Mouse (Mus musculus): ENCODE results near the gene Pheta1. TPM values are rescaled to one million over a fixed set of nuclear protein-coding genes. Genes with fewer than 3 reads are reported as not detected.

Pheta1 gene
- polyA plus RNA-seq, 1 experiment from 2014 or later, result 3.7 TPM

DNA sequence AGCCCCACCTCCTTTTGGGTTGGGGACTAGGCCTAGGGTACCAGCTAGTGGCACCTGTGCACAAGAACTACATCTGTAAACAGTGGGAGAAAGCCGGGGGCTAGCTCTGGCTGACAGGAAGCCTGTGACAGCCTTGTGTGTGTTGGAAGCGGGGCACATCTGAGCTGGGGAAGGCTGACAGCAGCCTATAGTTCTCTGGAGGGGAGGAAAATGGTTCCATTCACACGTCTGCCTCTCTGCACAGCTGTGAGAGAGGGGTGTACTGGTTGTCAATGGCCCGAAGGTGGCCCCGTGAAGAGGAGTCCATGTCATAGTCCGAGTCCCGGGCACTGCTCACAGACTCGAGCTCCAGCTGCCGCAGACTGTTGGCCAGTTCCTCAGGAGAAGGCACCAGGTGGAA is 31.2 kb upstream of the Pheta1 start:
- Histone ChIP-seq H3K9me3 (replicated peaks) (no peaks in the 10 kb centered on the region), H3K36me3 (peaks cover 91% of the 10 kb centered on the region)
- no peak for DNase-seq

DNA sequence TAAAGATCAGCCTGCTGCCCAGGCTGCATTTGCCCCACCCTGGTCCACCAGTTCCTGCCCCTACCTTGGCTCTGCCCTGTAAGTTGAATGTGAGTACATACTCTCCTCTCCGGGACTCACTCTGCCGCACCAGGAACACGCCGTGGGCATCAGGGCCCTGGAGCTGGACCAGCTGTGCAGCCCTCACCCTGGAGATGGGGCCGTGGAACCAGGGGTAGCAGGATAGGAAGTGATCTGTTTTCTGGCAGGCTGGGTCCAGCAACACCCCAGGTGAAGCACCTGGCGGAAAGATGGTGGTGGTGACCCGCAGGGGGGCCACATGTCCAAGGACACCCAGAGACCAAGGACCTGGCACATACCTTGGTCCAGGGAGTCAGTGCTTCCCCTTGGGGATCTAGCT is 30.4 kb upstream of the Pheta1 start:
- peaks cover 91% of the 10 kb centered on the region for H3K36me3 ChIP-seq
- no peak overlapping the region for H3K4me3 ChIP-seq (replicated peaks)
- H3K9ac ChIP-seq, result no peak overlapping the region
- no peak overlapping the region for H3K4me2 ChIP-seq
- no peaks in the 10 kb centered on the region for H3K27me3 ChIP-seq
- no peak overlapping the region for H3K27ac ChIP-seq
- DNase-seq (no peak), ATAC-seq (ENCODE audit: low read depth) (no peak)
- 92% methylated on average over 7 of the region's 7 CpGs for WGBS (ENCODE audit: insufficient replicate concordance)
- peaks cover 29% of the 10 kb centered on the region for H3K4me1 ChIP-seq (replicated peaks)
- H3K9me3 ChIP-seq (replicated peaks), result no peaks in the 10 kb centered on the region

More for the DNA sequence above, 31.2 kb upstream of the Pheta1 start:
- Histone ChIP-seq H3K27me3 (no peaks in the 10 kb centered on the region), H3K4me3 (replicated peaks) (no peak overlapping the region), H3K9ac (no peak overlapping the region), H3K4me2 (no peak overlapping the region), H3K4me1 (replicated peaks) (peaks cover 27% of the 10 kb centered on the region), H3K27ac (no peak overlapping the region)
- 87% methylated on average over 9 of the region's 9 CpGs for WGBS (ENCODE audit: insufficient replicate concordance)
- 0 out of 2 replicates have a peak, but pooled peaks have one; percentile 4 for ATAC-seq (ENCODE audit: low read depth)

DNA sequence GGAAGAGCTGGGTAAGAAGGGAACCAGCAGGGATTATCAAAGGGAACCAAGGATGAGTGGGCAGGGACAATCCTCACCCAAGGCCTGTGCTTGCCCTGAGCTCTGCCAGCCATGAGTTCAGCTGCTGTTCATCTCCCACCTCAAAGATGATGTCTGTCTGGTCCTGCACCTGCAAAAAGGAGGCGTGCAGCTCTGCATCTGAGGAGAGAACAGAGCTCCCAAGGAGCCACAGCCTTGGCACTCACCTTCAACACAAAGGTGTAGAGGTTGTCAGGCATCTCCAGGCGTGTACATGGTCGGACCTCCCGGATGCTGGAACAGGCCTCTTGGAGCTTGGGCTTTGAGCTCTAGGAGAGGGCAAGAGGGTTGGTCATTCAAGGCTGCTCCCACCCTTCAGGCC is 29.9 kb upstream of the Pheta1 start:
- Histone ChIP-seq H3K4me3 (replicated peaks) (no peak overlapping the region), H3K9me3 (replicated peaks) (no peaks in the 10 kb centered on the region), H3K27me3 (no peaks in the 10 kb centered on the region), H3K4me1 (replicated peaks) (peaks cover 33% of the 10 kb centered on the region), H3K27ac (no peak overlapping the region), H3K9ac (no peak overlapping the region), H3K4me2 (no peak overlapping the region), H3K36me3 (peaks cover 91% of the 10 kb centered on the region)
- 90% methylated on average over 4 of the region's 4 CpGs for WGBS (ENCODE audit: insufficient replicate concordance)
- ATAC-seq (ENCODE audit: low read depth), result no peak
- no peak for DNase-seq

DNA sequence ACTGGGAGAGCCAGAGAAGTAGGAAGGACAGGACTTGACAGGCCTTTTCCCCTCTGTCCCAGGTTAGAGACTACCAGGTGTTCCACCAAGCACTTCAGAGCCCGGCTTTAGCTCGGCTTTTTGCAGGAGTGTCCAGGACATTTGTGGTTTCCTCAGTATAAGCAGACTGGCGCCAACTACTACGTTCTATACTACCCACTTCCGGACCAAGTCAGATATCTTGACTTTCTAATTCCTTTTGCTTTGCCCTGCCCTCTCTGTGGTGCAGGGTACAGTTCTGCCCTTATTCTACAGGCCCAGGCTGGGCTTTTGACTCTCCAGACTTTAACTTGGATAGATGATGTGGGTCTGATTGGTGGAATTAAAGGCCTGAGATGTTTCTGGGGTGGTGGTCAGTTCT is 29.2 kb upstream of the Pheta1 start:
- Histone ChIP-seq H3K4me3 (replicated peaks) (no peak overlapping the region), H3K27ac (no peak overlapping the region), H3K4me1 (replicated peaks) (peaks cover 40% of the 10 kb centered on the region), H3K9ac (no peak overlapping the region), H3K4me2 (no peak overlapping the region), H3K36me3 (peaks cover 90% of the 10 kb centered on the region), H3K27me3 (no peaks in the 10 kb centered on the region), H3K9me3 (replicated peaks) (no peaks in the 10 kb centered on the region)
- WGBS (ENCODE audit: insufficient replicate concordance), result 45% methylated on average over 5 of the region's 5 CpGs
- ATAC-seq (ENCODE audit: low read depth) (no peak), DNase-seq (no peak)

DNA sequence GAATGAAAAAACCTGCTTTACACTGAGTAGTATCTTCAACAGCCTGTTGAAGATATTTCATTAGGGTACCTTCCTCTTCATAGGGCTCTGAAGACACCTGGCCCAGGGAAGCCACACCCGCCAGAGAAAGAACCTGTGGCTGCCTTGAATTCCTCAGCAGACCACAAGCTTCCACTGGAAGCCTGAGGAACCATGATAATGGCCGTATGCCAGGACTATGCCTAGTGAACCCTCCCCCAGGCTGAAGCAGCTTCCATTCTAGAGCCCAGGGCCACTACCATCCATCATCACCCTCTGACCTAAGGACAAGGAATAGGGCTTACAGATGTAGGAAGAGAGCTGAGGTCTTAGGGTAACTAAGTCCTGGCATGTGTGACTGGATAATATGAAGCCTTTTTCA is 28.6 kb upstream of the Pheta1 start:
- Histone ChIP-seq H3K27ac (peak overlapping the region; percentile 29; the same call in 1 of the 2 replicates), H3K9ac (no peak overlapping the region), H3K36me3 (peaks cover 91% of the 10 kb centered on the region), H3K4me2 (no peak overlapping the region), H3K9me3 (replicated peaks) (no peaks in the 10 kb centered on the region), H3K4me1 (replicated peaks) (peaks cover 45% of the 10 kb centered on the region), H3K4me3 (replicated peaks) (no peak overlapping the region), H3K27me3 (no peaks in the 10 kb centered on the region)
- WGBS (ENCODE audit: insufficient replicate concordance), result 45% methylated on average over 2 of the region's 2 CpGs
- ATAC-seq (ENCODE audit: low read depth) (no peak), DNase-seq (no peak)

DNA sequence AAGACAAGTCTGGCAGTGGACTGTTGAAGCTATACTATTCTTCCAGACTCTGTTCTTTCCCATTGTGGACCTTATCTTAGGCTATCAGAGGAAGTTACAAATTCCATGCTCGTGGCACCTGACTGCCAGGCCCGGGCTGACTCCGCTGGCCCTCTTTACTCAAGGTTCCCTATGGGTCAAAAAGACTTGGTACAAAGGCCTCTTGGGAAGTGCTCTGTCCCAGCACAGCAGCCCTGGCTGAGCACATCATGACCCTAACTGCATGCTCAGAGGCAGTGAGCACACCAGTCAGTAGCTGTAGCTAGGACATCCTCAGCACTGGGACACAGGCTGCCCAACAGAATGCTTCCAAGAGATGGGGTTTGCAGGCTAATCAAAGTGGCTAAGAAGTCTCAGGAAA is 28.1 kb upstream of the Pheta1 start:
- ATAC-seq (ENCODE audit: low read depth), result no peak

DNA sequence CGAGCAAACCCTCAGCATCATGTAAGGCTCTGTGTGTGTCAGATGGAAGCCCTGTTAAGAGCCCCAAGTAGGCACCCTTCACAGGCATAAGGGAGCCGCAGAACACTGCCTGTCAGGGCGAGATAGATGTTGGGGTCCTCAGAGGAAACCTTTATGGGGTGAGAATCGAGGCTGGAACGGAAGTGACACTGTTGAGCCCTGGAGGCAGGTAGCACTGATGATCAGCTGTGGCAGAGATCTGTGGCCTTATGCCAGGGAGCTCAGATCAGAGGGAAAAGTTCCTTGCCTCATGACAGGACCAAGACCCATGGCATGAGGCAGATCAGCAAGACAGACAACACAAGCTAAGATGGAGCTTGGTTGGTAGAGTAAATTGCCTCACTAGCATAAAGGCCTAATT is 27.7 kb upstream of the Pheta1 start:
- 0 out of 2 replicates have a peak overlapping the region, but pooled peaks have one; percentile 4 for H3K27ac ChIP-seq
- DNase-seq (no peak), ATAC-seq (ENCODE audit: low read depth) (no peak)
- H3K4me3 ChIP-seq (replicated peaks), result no peak overlapping the region
- peaks cover 49% of the 10 kb centered on the region for H3K4me1 ChIP-seq (replicated peaks)
- no peak overlapping the region for H3K9ac ChIP-seq
- H3K9me3 ChIP-seq (replicated peaks), result no peaks in the 10 kb centered on the region
- H3K36me3 ChIP-seq, result peaks cover 93% of the 10 kb centered on the region
- H3K27me3 ChIP-seq, result no peaks in the 10 kb centered on the region
- WGBS (ENCODE audit: insufficient replicate concordance), result 72% methylated on average over 5 of the region's 5 CpGs
- H3K4me2 ChIP-seq, result no peak overlapping the region

More for the DNA sequence above, 28.1 kb upstream of the Pheta1 start:
- Histone ChIP-seq H3K27me3 (no peaks in the 10 kb centered on the region), H3K4me1 (replicated peaks) (peaks cover 49% of the 10 kb centered on the region), H3K27ac (0 out of 2 replicates have a peak overlapping the region, but pooled peaks have one; percentile 4), H3K9me3 (replicated peaks) (no peaks in the 10 kb centered on the region), H3K4me2 (no peak overlapping the region), H3K36me3 (peaks cover 93% of the 10 kb centered on the region), H3K4me3 (replicated peaks) (no peak overlapping the region), H3K9ac (no peak overlapping the region)
- 55% methylated on average over 3 of the region's 3 CpGs for WGBS (ENCODE audit: insufficient replicate concordance)
- DNase-seq, result no peak

DNA sequence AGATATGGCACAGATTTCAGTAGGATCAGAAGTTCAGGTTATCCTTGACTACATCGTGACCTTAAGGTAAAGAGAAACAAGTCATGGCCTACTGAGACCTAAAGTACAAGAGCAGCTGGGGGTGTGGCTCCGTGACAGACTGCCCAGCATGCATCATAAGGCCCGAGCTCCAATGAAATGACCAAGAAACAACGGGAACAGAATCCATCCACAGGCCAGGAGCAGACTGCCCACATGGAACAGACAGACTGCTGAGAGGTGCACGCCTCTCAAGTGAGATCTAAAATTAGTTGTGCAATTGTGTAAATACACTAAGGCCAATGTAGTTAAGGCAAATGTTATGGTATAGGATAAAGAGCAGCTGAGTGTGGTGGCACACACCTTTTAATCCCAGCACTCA is 27.2 kb upstream of the Pheta1 start:
- ATAC-seq (ENCODE audit: low read depth), result no peak
- 72% methylated on average over 5 of the region's 5 CpGs for WGBS (ENCODE audit: insufficient replicate concordance)

DNA sequence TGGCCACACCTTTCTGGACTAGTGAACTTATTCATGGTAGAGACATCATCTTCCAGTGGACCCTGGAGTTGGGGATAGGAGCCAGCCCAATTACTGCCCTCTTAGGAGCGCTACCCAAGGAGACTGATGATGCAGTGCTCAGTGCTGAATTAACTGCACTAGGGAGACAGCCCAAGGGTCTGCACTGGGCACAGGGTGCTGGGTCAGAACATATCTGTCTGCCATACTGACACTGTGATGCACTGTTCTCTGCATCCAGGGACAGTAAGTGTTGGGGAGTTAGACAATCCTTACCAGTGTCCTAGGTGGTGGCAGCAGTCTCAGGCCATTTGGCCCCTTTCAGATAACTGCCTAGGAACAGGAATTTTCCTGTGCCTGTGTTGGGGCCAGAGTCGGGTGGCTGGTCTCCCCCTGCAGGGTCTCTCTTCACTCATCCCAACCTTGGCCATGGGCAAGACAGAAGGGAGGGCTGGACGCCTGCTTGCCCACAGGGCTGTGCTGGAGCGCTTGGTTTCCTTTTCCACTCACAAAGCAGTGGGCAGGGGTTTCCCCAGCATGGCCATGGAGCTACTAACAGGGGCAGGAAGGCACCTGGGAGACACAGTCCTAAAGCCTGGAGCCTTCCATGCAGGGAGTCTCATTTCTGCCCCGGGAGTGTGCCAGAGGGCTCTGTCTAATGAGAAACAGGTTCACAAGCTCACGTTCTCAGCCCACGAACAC is 25.8 kb upstream of the Pheta1 start:
- Histone ChIP-seq H3K4me1 (replicated peaks) (peaks cover 49% of the 10 kb centered on the region), H3K36me3 (peaks cover 93% of the 10 kb centered on the region), H3K9me3 (replicated peaks) (no peaks in the 10 kb centered on the region), H3K27me3 (no peaks in the 10 kb centered on the region), H3K27ac (no peak overlapping the region), H3K9ac (no peak overlapping the region), H3K4me2 (no peak overlapping the region), H3K4me3 (replicated peaks) (no peak overlapping the region)
- no peak for ATAC-seq (ENCODE audit: low read depth)
- WGBS (ENCODE audit: insufficient replicate concordance), result 76% methylated on average over 7 of the region's 7 CpGs
- DNase-seq, result no peak

More for the DNA sequence above, 27.2 kb upstream of the Pheta1 start:
- no peak overlapping the region for H3K4me2 ChIP-seq
- no peak overlapping the region for H3K9ac ChIP-seq
- DNase-seq, result no peak
- no peaks in the 10 kb centered on the region for H3K9me3 ChIP-seq (replicated peaks)
- no peaks in the 10 kb centered on the region for H3K27me3 ChIP-seq
- peaks cover 49% of the 10 kb centered on the region for H3K4me1 ChIP-seq (replicated peaks)
- H3K27ac ChIP-seq, result no peak overlapping the region
- H3K4me3 ChIP-seq (replicated peaks), result no peak overlapping the region
- peaks cover 93% of the 10 kb centered on the region for H3K36me3 ChIP-seq

DNA sequence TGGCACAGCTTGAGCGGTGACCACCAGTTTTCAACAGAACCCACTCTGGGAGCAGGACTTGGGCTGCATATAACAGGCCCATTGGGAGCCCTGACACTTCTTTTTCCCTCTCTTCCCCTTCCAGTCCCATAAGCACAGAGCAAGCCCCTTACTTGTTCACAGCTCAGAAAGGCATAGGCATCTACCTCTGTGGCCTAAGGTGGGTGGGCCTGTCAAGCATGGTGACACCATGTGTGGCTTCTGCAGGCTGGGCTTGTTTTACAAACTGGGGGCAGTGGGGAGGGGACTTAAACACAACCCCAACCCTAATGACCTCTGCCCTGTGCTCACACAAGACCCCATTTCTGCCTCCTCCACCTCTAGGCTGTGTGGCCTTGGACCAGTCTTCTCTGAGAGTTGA is 25.1 kb upstream of the Pheta1 start:
- Histone ChIP-seq H3K9me3 (replicated peaks) (no peaks in the 10 kb centered on the region), H3K9ac (no peak overlapping the region), H3K4me1 (replicated peaks) (peaks cover 53% of the 10 kb centered on the region), H3K4me3 (replicated peaks) (no peak overlapping the region), H3K27ac (no peak overlapping the region), H3K36me3 (peaks cover 93% of the 10 kb centered on the region), H3K4me2 (no peak overlapping the region), H3K27me3 (no peaks in the 10 kb centered on the region)
- DNase-seq, result no peak
- 93% methylated on average over 1 of the region's 1 CpGs for WGBS (ENCODE audit: insufficient replicate concordance)
- ATAC-seq (ENCODE audit: low read depth), result no peak

DNA sequence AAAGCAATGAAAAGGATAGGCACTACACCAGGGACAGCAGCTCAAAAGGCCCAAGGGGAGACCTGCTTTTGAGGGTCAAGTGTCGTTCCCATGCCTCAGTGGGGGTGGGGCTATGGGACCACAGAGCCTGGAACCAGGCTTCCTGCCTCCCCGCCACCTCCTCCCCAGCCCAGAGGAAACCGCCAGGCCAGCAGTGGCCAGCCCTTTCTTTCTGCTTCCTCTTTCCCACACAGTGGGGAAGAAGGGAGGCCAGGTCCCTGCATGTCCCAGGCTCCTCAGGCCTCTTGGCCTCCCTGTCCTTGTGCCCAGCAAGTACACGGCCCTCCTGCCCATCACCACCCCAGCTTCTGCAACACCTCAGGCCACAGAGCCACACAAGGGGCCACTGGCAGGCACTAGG is 24.7 kb upstream of the Pheta1 start:
- Histone ChIP-seq H3K4me2 (no peak overlapping the region), H3K36me3 (peaks cover 93% of the 10 kb centered on the region), H3K27me3 (no peaks in the 10 kb centered on the region), H3K9me3 (replicated peaks) (no peaks in the 10 kb centered on the region), H3K27ac (peak overlapping the region; percentile 34; the same call in 1 of the 2 replicates), H3K4me3 (replicated peaks) (no peak overlapping the region), H3K9ac (no peak overlapping the region), H3K4me1 (replicated peaks) (peaks cover 57% of the 10 kb centered on the region)
- DNase-seq (no peak), ATAC-seq (ENCODE audit: low read depth) (0 out of 2 replicates have a peak, but pooled peaks have one; percentile 35)
- 46% methylated on average over 4 of the region's 4 CpGs for WGBS (ENCODE audit: insufficient replicate concordance)

DNA sequence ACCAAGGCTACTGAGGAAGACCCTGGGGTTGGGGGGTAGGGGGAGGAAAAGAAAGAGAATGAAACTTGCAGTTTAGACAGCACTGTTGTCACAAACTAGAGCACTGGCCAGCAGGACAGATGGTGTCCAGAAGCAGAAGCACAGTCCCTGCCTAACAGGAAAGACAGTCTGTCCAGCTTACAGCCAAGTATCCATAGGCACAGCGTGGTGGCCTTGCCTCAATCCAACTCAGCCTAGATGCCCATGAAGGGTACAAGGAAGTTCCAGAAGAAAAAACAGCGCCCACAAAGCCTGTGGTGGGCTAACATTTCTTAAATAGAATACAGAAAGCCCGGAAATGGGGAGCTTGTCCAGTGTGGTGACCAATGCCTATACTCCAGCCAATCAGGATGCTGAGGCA is 23.2 kb upstream of the Pheta1 start:
- no peak overlapping the region for H3K27ac ChIP-seq
- DNase-seq, result no peak
- H3K9ac ChIP-seq, result no peak overlapping the region
- ATAC-seq (ENCODE audit: low read depth), result no peak
- no peaks in the 10 kb centered on the region for H3K27me3 ChIP-seq
- H3K36me3 ChIP-seq, result peaks cover 82% of the 10 kb centered on the region
- peaks cover 51% of the 10 kb centered on the region for H3K4me1 ChIP-seq (replicated peaks)
- WGBS (ENCODE audit: insufficient replicate concordance), result 80% methylated on average over 3 of the region's 3 CpGs
- H3K4me2 ChIP-seq, result no peak overlapping the region
- no peaks in the 10 kb centered on the region for H3K9me3 ChIP-seq (replicated peaks)
- no peak overlapping the region for H3K4me3 ChIP-seq (replicated peaks)
